Mouse (Mus musculus): Measurements from ENCODE around the gene Emp1.

Emp1 gene

DNA sequence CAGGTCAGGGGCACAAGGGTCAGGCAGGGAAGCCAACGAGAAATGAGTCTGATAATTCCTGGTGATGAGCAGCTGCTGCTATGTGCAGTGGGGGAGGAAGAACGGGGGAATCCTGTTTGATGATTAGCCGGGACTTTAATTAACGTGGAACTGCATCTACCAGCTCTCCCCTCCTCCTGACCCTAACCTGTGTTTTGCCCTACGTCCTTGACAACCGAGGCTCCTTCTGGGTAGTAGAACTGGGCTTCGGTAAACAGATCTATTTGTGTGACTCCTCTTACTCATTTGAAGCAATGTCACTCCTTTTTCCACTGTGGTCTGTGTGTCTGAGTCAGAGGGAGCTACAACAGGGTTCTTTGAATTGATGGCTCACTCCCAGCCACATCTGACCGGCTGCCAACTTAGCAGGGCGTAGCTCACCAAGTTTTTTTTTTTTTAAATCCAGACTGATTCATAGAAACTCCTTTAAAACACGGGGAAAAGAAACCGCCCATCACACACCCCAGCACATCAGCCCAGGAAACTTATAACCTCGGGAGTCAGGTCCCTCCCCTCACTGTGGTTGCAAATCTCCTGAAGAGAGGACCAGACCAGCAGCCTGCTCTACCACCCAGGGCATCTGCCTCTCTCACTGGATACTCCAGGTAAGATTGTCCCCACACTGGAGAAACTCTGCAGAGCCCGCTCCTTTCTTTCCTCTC, at the start of gene Emp1:
Gene Emp1, plus strand, starts transcription at position 87 of the 701 bp plus-strand sequence.
- peak; percentile 65 for DNase-seq

DNA sequence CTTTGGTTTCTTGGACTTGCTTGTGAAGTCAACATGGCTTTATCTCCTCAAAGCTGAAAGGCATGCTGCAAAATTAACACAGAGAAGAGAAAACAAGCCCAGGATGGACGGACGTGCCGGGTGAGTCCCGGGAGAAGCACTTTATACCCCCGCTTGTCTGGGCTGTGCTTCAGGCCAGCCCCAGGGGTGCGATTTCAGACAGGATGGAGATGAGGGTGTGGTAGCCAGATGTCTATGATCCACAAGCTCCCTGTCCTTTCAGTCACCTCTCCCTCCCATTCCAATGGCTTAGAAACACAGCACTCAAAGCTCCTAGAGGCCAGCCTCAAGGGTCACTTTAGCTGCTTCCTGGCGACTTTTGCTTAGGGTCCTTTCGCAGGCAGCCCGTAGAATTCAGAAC, 48.4 kb upstream of the Emp1 start:
- no peak for DNase-seq

DNA sequence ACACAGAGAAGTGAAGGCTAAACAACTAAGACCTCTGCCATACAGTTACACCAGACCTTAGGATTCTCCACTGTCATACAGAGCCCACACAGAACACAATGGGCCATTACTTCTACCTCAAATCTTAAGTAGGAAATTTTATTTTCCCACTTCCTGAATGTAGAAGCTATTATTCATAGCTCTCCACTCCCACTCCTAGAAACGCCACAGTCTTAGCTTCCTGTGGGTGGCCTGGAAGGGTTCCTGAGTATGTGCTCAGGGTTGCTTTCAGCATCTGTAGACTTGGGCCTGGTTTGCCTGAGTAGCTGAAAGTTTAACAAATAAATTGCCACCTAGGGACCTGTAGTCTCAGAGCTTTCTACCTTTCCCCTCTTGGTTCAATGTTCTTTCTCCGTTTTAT, 46.2 kb upstream of the Emp1 start:
- DNase-seq = no peak

DNA sequence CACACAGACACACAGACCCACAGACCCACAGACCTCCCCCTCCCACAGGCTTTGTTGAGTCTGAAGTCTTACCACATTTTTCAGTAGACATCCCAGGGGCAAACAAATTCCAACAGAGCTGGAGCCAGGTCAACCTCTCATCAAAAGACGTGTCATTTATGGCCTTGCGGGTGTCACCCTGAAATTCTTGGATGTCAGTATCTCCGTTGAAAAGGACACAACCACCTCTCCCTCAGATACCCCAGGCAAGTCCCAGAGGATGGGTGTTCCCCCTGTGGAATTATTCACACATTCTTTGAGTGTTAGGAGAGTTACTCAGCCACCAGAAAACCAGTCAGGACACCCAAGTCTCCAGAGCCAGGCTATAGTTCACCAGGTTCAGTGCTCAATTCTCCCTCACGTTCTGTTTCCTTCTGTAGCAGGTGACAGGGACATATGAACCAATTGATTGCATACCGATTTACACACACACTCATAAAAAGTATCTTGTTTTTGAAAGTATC, 42.9 kb upstream of the Emp1 start:
- DNase-seq = no peak

DNA sequence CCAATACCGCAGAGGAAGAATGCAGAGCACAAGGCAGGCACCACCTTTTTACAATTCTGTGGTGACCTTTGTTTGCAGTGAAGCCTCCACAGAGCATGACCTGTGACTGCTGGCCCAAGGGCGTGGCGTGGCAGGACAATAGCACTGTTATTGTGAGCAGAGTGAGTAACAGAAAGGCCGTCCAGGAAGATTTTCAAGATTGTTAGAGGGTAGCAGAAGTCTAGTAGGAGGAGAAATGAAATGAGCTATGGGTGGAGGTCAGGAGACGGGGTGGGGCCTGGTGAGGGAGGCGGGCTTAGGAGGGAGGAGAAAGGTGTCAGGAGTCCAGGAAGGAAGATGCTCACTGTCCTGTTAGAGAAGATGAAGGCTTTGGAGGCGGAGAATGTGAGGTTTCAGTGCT, 39.6 kb upstream of the Emp1 start:
- DNase-seq = no peak

DNA sequence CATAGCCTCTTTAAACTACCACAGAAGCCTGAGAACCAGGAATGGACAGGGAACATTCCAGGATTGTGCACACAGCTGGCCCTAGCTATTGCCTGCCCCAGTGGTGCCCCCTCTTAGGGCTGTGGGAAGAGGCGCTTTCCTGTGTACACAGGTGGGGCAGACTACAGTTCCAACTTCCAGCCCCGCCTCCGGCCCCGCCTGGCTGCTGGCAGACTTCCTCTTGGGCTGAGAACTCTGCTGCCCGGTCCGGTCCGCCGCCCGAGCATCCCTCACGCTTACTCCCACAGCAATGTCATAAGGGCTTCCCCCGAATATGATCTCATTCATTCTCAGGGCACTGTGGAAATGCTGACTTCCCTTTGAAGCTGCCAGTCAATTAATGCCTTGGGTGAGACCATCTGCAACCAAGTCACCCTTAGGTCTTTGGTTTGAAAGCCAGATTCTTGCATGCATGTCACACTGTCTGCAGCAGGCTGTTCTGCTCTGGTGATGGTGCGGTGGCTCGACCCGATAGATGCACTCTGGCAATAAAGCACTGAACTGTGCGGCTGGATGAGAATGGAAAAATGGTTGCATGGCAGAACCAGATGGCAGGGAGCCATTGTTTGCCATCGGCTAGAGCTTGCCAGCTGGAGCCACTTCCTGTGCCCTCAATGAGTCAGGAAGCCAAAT, 38.9 kb upstream of the Emp1 start:
- DNase-seq = no peak

DNA sequence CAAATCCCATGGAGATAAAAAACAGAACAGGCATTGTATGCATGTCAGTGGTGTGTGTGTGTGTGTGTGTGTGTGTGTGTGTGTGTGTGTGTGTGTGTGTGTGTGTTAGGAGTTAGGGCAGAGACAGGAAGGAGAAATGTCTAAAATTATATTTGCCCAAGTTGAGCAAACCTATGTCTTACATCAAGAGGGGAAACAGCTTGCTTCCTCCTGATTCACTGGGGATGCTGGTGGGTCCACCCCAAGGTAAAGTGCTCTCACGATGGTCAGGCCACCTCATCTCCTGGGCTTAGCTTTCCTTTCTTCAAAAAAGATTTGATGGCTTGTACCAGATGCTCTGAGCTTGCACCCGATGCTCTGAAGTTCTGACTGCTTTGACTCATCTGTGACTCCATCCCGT, 38.2 kb upstream of the Emp1 start:
- no peak for DNase-seq

DNA sequence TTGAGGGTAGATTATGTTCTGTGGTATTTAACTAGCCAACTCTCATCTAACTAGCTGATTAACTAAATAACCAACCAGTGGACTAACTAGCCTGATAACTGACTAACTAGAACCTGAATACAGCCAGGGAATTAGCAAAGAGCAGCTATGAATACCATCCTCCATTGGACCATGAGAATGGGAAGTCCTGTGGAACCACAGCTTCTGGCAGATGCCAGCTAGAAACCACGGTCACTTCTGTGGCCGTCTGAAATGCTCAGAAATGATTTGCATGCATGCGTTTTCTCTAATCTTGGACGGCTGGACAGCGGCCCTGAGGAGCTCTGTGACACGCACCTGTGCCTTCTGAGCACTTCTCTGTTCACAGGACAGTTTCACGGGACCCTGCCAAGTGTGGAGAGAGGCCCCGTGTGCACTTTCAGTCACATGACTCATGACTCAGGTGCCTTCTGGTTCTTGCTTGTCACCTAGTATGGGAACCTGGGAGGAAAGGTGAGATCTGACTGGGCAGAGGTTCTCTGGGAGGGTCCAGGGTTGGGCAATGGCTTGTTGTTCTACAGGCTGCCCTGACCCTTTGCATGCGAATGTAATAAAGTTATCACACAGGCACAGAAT, 37.6 kb upstream of the Emp1 start:
- DNase-seq = no peak

DNA sequence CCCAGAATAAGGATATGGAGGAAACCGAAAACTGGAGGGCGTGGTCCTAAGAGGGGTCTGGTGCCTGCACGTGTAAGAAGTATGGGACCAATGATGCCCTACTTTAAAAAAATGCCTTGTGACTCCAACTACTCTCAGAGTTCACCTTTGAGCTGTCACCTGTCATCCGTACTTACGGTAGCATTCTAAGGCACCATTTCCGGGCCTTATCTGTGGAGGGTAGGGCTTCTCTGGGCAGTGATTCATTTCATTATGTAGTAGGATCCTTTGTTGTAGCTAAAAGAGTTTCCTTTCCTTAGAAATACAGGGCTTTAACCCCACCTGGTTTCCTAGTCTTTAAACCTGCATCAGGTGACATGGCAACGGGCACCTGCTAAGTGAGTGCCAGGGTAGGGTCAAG, 35.5 kb upstream of the Emp1 start:
- DNase-seq = no peak

DNA sequence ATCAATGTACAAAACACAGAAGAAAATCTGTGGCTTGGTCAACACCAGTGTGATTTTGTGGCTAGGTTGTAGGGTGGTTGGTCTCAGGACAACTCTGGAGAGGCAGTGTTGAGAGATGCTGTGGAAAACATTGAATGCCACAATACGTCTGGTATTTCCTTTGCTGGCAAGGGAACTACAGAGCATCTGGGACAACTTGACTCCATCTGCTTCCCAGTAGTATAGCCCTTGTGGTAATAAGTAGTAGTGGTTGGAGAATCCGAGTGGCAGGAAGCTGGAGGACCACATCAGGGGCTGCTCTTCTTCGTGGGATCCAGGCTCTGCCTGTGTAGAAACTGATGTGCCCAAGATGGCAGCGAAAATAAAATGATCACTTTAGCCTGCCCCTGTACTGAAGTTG, 30.4 kb upstream of the Emp1 start:
- DNase-seq = no peak

DNA sequence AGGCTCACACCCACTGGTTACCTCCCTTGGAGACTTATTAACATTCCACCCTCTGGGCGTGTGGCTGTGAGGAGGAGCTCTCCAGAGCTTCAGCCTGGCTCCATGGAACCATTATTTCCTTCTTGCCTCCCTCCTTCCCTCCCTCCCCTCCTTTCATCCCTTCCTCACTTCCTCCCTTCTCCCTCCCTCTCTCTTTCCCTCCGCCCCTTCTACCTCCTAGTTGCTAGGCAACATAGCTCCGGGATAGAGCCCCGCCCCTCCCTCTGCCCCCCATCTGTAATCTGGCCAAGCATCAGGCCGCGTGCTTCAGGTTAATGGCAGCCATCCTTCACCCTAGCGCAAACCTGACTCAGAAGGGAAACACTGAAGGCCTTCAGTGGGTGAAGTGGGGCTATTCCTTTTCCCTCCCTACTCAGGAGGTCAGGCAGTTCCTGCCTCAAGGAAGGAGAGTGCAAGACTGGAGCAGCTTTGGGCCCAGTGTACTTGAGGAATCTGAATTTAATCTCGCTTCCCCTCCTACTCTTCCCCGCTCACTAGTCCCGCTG, 29.5 kb upstream of the Emp1 start:
- DNase-seq = no peak

DNA sequence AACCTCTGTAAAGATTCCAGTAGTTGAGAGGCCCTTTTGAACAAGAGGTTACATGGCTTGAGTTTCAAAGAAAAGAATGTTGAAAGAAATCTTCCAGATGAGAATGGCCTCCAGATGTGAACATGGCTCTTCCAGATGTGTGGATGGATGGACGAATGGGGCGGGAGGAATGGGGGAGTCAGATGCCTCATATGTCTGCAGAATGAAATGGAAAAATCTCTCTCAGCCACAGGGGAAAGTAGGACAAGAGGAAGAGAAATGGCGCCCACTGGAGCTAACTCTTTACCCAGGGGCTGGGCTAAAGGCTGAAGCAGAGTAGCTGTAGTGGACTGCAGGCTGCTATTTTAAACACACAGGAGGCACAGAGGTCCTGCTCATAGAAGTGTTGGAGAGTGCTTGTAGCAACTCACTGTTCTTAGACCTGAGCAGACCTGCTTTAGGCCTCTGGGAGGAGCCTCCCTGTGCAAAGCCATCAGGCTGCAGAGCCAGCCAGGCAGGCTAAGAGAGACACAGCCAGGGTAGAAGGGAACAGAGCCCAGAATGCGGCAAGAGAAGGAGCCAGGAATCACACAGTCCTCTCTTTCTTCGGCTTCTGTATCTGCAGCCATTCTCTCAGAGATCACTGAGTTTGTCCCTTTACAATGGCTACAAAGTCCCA, 28.2 kb upstream of the Emp1 start:
- no peak for DNase-seq

DNA sequence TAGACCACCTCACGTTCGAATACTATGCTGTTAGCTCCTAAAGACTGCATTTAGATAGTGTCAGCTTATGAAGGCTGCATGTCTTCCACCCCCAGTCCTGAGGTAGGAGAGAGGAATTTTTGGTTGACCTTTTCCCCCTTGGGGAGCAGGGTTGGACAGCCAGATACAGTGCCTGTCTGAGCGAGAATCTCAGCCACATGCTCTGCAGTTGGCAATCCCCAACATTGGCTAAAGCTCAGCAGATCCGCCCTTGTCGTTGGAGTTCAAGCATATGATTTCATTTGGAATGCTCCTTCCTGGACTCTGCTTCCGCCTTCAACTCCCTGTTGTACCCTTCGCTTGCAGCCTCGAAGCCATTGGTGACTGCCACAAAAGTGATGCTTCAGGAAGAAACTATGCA, 26.0 kb upstream of the Emp1 start:
- no peak for DNase-seq

DNA sequence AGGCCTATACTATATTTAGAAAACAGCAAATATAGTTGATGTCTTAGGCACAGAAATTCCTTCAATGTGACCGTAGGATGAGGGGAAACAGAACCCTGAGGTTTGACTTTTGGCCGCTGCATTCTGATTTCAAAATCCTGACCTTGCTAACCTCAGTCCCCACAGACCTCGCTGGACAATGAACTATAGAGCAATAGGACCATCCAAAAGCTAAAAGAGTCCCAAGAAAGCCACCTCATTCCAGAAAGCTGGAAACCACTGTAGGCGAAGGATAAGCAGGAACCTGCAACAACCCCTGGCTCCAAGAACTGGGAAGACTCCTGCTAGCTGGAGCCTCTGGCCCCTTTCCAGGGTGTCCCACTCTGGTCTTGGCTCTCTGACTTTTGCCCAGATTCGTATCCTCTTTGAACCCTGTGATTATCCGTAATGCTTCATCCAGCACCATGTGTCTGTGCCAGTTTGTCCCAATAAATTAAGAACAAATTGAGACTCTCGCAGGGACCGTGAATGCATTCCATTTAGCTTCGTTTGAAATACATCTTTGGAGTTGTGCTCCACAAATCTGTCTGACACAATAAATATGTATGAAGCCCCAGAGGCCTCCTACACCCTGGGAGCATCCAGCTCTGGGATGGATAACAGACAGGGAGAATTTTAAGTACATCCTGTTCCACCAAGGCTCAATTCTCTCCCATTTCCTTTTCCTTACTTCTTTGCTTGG, 21.8 kb upstream of the Emp1 start:
- DNase-seq = no peak

DNA sequence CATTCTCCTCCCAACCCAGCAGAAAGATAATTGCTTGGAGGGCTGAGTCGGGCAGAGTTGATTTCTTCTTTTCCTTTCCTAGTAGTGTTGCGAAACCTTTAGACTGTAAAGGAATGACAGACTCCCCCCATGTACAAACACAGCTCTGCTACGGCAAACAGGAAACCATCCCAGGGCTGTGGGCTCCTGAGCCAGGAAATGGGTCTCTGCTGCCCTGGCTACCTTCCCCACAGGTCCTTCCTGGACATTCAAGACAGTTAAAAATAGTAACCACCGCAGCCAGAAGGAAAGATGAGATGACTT, 21.3 kb upstream of the Emp1 start:
- DNase-seq = no peak

DNA sequence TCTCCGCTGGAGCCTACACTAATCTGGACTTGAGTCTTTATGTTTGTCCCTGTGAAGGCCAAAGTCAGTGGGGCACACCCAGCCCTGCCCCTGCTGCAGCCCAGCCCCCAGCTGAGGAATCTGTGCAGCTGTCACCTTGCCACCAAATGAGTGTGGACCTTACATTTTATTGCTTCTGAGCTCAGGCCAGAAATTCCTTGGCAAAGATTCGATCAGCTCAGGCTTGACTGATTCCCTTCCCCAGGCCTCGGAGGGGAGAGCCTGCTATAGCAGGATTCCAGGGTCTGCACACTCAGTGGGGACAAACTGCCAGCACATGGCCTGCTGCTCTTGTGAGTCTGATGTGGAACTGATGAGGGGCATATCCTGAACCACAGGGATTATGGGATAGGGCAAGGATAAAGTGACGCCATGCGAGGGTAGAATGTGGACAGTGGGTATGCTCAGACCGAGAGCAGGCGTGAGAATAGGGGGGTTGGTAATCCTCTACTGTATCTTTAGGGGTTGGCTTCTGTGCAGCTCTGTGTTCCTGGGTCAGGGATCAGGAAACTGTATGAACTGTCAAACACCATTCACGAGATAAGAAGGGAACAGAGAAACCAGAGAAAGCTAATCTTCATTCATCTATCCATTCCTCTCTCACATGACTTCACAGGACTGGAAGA, 10.6 kb upstream of the Emp1 start:
- DNase-seq = no peak

DNA sequence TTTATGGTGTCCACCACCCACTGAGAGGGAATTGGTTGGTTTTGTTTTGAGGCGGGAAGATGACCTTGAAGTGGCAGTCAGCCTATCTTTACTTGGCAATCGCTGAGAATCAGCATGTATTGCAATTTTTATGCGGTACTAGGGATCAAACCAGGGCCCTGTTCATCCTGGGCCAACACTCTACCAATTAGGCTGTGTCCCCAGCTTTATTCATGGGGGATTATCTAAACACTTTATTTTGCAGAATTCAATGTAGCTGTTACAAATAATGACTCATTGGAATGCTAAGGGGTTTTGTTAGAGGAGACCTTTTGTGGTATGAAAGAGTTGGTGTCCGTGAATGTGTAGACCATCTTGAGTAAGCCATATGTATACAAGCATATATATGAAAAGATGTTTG, 9.8 kb upstream of the Emp1 start:
- DNase-seq = no peak

DNA sequence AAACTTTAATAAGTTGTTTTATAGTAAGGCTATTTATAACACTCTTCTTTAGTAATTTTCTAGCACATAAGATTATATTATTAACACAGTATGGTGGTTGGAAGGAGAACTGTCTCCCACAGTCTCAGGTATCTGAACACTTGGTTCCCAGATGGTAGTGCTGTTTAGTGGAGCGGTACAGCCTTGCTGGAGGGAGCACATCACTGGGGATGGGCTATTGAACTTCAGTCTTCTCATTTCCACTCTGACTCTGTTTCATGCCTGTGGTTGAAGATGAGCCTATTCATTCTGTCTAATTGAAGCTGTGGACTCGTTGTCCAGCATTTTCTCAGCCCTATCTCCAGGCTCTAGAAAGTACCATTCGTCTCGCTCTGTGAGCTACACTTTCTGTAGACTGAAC, 7.4 kb upstream of the Emp1 start:
- DNase-seq = no peak

DNA sequence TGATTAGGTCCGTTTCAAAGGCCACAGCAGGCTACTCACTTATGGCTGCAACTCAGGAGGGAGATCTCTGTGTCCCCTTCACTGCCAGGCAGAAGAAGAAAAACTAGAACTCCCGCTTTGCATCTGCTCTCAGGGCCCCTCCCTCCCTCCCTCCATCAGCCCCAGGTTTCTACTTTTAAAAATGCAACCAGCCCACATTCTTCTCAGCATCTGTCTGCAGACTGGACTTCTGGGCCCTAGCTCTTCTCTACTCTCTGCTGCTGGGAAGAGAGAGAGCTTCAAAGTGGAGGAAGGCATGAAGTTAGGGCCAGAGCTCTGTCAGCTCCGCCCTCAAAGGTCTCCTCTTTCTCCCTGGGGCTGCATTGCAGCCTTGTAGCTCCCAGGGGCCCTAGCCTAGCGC, 2.0 kb upstream of the Emp1 start:
- no peak for DNase-seq

DNA sequence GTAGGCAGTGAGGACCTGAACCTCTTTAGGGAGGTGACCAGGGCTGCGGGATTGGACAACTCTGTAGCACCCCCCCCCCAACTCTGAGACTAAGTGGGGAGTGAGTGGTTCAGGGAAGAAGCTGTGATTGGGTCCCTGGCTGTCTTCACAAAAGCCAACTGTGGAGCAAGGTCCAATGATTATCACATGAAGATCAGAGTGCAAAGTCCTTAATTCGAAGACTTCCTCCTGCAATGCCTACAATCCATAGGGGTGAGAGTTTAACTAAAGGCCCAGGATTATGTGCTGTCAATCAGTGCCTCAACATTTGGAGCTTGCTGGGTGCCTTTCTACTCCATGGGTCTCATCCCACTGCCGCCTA, 267 bp upstream of the Emp1 start:
- no peak for DNase-seq

DNA sequence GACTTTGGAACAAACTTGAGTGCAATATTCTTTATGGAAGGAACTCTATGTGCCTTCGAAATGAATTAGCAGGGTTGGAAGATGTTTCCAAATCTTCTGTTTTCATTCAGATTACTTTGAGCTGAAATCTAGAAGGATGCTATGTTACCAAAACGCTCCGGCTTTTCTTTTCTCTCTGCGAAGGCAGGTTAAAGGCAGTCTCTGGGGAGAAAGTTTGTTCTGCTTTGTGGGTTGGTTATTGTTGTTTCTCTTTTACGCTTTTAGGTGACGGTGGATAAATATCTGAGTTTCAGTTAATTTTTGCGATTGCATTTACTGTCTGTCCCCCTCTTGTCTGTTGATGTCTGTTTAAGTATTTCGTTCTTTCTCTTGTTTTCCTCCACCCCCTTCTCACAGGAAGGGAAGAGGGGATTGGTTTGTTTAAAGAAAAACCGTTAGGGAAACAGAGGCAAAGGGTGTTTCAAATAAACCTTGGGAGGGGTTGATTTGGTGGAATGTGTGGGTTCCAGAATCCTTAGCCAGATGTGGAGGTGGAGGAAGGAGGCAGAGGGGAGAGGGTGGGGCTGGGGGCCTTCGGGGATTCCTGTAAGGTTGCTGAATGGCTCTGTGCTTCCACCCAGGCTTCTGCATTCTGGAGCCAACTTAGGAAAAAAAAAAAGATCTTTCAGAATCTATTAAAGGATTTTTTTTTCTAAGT, 1.1 kb downstream of the Emp1 start:
- no peak for DNase-seq
